Mouse (Mus musculus): ENCODE measurements around the gene Ptprf.

Ptprf gene

GRCm38 (mm10) chr4:118286202-118286601, 5.0 kb downstream of the Ptprf start:
- in situ Hi-C loops (cut with MboI, MseI): loop anchor here in 1 of 2 experiments (5.0 kb wide), 1 partner anchor 69 kb away; no protein-coding TSS in a partner anchor

- in situ Hi-C loops (cut with MboI, MseI): no loop called here
These were observed 9.0 kb downstream of the Ptprf start for GRCm38 (mm10) chr4:118282182-118282562.

GRCm38 (mm10) chr4:118281444-118282181, 9.6 kb downstream of the Ptprf start:
- in situ Hi-C loops (cut with MboI, MseI): no loop called here

- in situ Hi-C loops (cut with MboI, MseI): no loop called here
These were observed 10.7 kb downstream of the Ptprf start for GRCm38 (mm10) chr4:118280506-118280905.

- in situ Hi-C loops (cut with MboI, MseI): no loop called here
These were observed 14.5 kb downstream of the Ptprf start for GRCm38 (mm10) chr4:118276520-118277232.

- in situ Hi-C loops (cut with MboI, MseI): no loop called here
These were observed 15.3 kb downstream of the Ptprf start for GRCm38 (mm10) chr4:118275601-118276519.

GRCm38 (mm10) chr4:118274521-118274920, 16.7 kb downstream of the Ptprf start:
- in situ Hi-C loops (cut with MboI, MseI): no loop called here

GRCm38 (mm10) chr4:118273998-118274397, 17.2 kb downstream of the Ptprf start:
- in situ Hi-C loops (cut with MboI, MseI): no loop called here

GRCm38 (mm10) chr4:118273545-118273944, 17.7 kb downstream of the Ptprf start:
- in situ Hi-C loops (cut with MboI, MseI): no loop called here

GRCm38 (mm10) chr4:118272871-118273270, 18.3 kb downstream of the Ptprf start:
- in situ Hi-C loops (cut with MboI, MseI): no loop called here

- in situ Hi-C loops (cut with MboI, MseI): no loop called here
These were observed 18.9 kb downstream of the Ptprf start for GRCm38 (mm10) chr4:118272258-118272657.

GRCm38 (mm10) chr4:118271556-118272074, 19.6 kb downstream of the Ptprf start:
- in situ Hi-C loops (cut with MboI, MseI): no loop called here

- in situ Hi-C loops (cut with MboI, MseI): no loop called here
These were observed 20.5 kb downstream of the Ptprf start for GRCm38 (mm10) chr4:118270706-118271105.

GRCm38 (mm10) chr4:118269999-118270398, 21.2 kb downstream of the Ptprf start:
- in situ Hi-C loops (cut with MboI, MseI): no loop called here

- in situ Hi-C loops (cut with MboI, MseI): no loop called here
These were observed 22.6 kb downstream of the Ptprf start for GRCm38 (mm10) chr4:118268429-118269212.

- in situ Hi-C loops (cut with MboI, MseI): no loop called here
These were observed 25.6 kb downstream of the Ptprf start for GRCm38 (mm10) chr4:118265557-118265956.

GRCm38 (mm10) chr4:118261771-118262473, 29.3 kb downstream of the Ptprf start:
- in situ Hi-C loops (cut with MboI, MseI): no loop called here

- in situ Hi-C loops (cut with MboI, MseI): no loop called here
These were observed 29.9 kb downstream of the Ptprf start for GRCm38 (mm10) chr4:118261291-118261690.

- in situ Hi-C loops (cut with MboI, MseI): no loop called here
These were observed 30.5 kb downstream of the Ptprf start for GRCm38 (mm10) chr4:118260551-118261267.
